Mouse (Mus musculus) embryo, embryonic 9.5 days (tissue): Measurements from ENCODE around the gene Olfr617.
"Not testable (repeated sequence)": the region's sequence is repeated elsewhere in the genome, so short reads cannot be mapped to it uniquely, and the experiment has no call there.

Experiments used
- DNase-seq: peaks from one replicate; pipeline ENCODE4 v3.0.0-alpha.2; 2017; ENCODE audit errors: extremely low spot score

Gene Olfr617

GRCm38 (mm10) chr7:103572761-103573160 is at the start of gene Olfr617:
TSS of gene Olfr617 (plus strand) at chr7:103573061.
- DNase-seq, result no peak

- DNase-seq, result not testable (repeated sequence)
Observed at GRCm38 (mm10) chr7:103542617-103543016, 30.2 kb upstream of the Olfr617 start, which contains the start of gene Olfr612. TSS of gene Olfr612 (minus strand) at chr7:103542717.

GRCm38 (mm10) chr7:103547774-103548173 is 25.1 kb upstream of the Olfr617 start, which contains the start of gene Olfr613:
TSS of gene Olfr613 (plus strand) at chr7:103548074.
- DNase-seq, result no peak

- no peak for DNase-seq
Observed at GRCm38 (mm10) chr7:103555779-103556178, 17.1 kb upstream of the Olfr617 start, which contains the start of gene Olfr615. TSS of gene Olfr615 (plus strand) at chr7:103556079.

- DNase-seq, result no peak
Observed at GRCm38 (mm10) chr7:103569043-103569442, 3.8 kb upstream of the Olfr617 start, which contains the start of gene Olfr616. TSS of gene Olfr616 (minus strand) at chr7:103569143.

GRCm38 (mm10) chr7:103589803-103590202 is 16.9 kb downstream of the Olfr617 start, which contains the start of gene Olfr618:
TSS of gene Olfr618 (plus strand) at chr7:103590103.
- no peak for DNase-seq

- no peak for DNase-seq
Observed at GRCm38 (mm10) chr7:103600275-103600674, 27.4 kb downstream of the Olfr617 start, which contains the start of gene Olfr619. TSS of gene Olfr619 (plus strand) at chr7:103600575.

- DNase-seq, result no peak
Observed at GRCm38 (mm10) chr7:103607425-103607824, 34.6 kb downstream of the Olfr617 start.

GRCm38 (mm10) chr7:103612434-103612833 is 39.6 kb downstream of the Olfr617 start, which contains the start of gene Olfr620:
TSS of gene Olfr620 (minus strand) at chr7:103612534.
- DNase-seq, result no peak
